Mouse (Mus musculus) CH12.LX (cell line): Measurements from ENCODE around the gene Ap3d1. TPM values are rescaled to one million over a fixed set of nuclear protein-coding genes. Genes with fewer than 3 reads are reported as not detected.
A peak's percentile ranks its signal among the peaks of the same experiment; 100 is the strongest.

Source experiments
- DNase-seq: peaks from one replicate; pipeline ENCODE4 v3.0.0-alpha.2; 2013; ENCODE audit errors: extremely low read depth
- H3K27ac ChIP-seq: 2 replicates; pipeline ENCODE4 v1.5.1; 2012; ENCODE audit warnings: low read depth, mild to moderate bottlenecking, control low read depth, moderate library complexity; ENCODE audit not compliant: insufficient read depth
- H3K27me3 ChIP-seq: replicated peaks from 2 replicates; pipeline ENCODE3; 2012; ENCODE audit warnings: inconsistent platforms
- H3K36me3 ChIP-seq, 2 experiments: replicated peaks in 1 of 2; 2 replicates each; pipeline versions ENCODE3 to v1.6.1; 2012; ENCODE audit warnings: inconsistent platforms in 1 of 2, low read length in 1 of 2, mild to moderate bottlenecking in 1 of 2, mixed read lengths in 1 of 2, moderate library complexity in 1 of 2; ENCODE audit not compliant: control insufficient read depth in 1 of 2, insufficient read depth in 1 of 2
- H3K4me1 ChIP-seq, 2 experiments: 2 replicates each; pipeline ENCODE4 v1.6.1; 2012; ENCODE audit warnings: inconsistent platforms in 1 of 2, moderate library complexity in 1 of 2; ENCODE audit not compliant: insufficient read depth in 2 of 2, control insufficient read depth in 1 of 2
- H3K4me2 ChIP-seq: 2 replicates; pipeline ENCODE4 v1.6.1; 2012; ENCODE audit warnings: low read depth, mild to moderate bottlenecking, control low read depth; ENCODE audit not compliant: poor library complexity, insufficient read depth, severe bottlenecking
- H3K4me3 ChIP-seq, 3 experiments: fragments of 150-350 bp in 1 of 3; sonication (generic) in 1 of 3; replicated peaks in 1 of 3; 2 replicates each; pipeline versions ENCODE3 to v1.5.1; 2011 to 2012; ENCODE audit warnings: low read depth in 2 of 3, low read length in 2 of 3, mild to moderate bottlenecking in 2 of 3, moderate library complexity in 2 of 3, control low read depth in 1 of 3, improper control_type of control experiment in 1 of 3, inconsistent platforms in 1 of 3, mixed read lengths in 1 of 3; ENCODE audit not compliant: poor library complexity in 1 of 3
- H3K79me2 ChIP-seq: replicated peaks from 2 replicates; pipeline ENCODE4 v1.6.1; 2012; ENCODE audit warnings: mild to moderate bottlenecking, moderate library complexity; ENCODE audit not compliant: control insufficient read depth, poor library complexity, insufficient read depth, severe bottlenecking; ENCODE audit errors: extremely low read depth
- H3K9ac ChIP-seq: 2 replicates; pipeline ENCODE4 v1.6.1; 2012; ENCODE audit warnings: low read depth, mild to moderate bottlenecking, control low read depth, moderate library complexity; ENCODE audit not compliant: insufficient read depth
- H3K9me3 ChIP-seq: replicated peaks from 2 replicates; pipeline ENCODE3; 2012; ENCODE audit warnings: low read length, inconsistent platforms, mixed read lengths
- BHLHE40 ChIP-seq: IDR thresholded peaks from 2 replicates; pipeline ENCODE4 v1.6.1; 2011; ENCODE audit warnings: mild to moderate bottlenecking, low read depth, low read length, improper control_type of control experiment
- CTCF ChIP-seq, 2 experiments: IDR thresholded peaks in 1 of 2; conservative IDR thresholded peaks in 1 of 2; 2 replicates each; pipeline ENCODE4 v1.5.1; 2011 to 2012; ENCODE audit warnings: low read depth in 2 of 2, low read length in 2 of 2, improper control_type of control experiment in 1 of 2, inconsistent platforms in 1 of 2, mild to moderate bottlenecking in 1 of 2, moderate library complexity in 1 of 2
- ELF1 ChIP-seq: IDR thresholded peaks from 2 replicates; pipeline ENCODE4 v1.6.1; 2014; ENCODE audit warnings: low read depth, mild to moderate bottlenecking, inconsistent platforms, low read length, improper control_type of control experiment
- EP300 ChIP-seq: IDR thresholded peaks from 2 replicates; pipeline ENCODE4 v1.6.1; 2011; ENCODE audit warnings: low read length, improper control_type of control experiment
- IRF4 ChIP-seq: IDR thresholded peaks from 2 replicates; pipeline ENCODE4 v1.6.1; 2014; ENCODE audit warnings: low read depth, mild to moderate bottlenecking, inconsistent platforms, low read length, improper control_type of control experiment
- JUN ChIP-seq: IDR thresholded peaks from 2 replicates; pipeline ENCODE4 v1.6.1; 2011; ENCODE audit warnings: low read depth, mild to moderate bottlenecking, low read length, improper control_type of control experiment, moderate library complexity; ENCODE audit not compliant: insufficient read depth
- JUND ChIP-seq: conservative IDR thresholded peaks from 2 replicates; pipeline ENCODE4 v1.6.1; 2011; ENCODE audit warnings: low read depth, low read length, improper control_type of control experiment
- KAT2A ChIP-seq: IDR thresholded peaks from 2 replicates; pipeline ENCODE4 v1.6.1; 2012; ENCODE audit warnings: low read length, improper control_type of control experiment, inconsistent platforms; ENCODE audit not compliant: insufficient replicate concordance
- MAX ChIP-seq: IDR thresholded peaks from 2 replicates; pipeline ENCODE4 v1.6.1; 2011; ENCODE audit warnings: low read length, improper control_type of control experiment
- MAZ ChIP-seq: IDR thresholded peaks from 2 replicates; pipeline ENCODE4 v1.6.1; 2012; ENCODE audit warnings: low read depth, mild to moderate bottlenecking, inconsistent platforms, low read length, improper control_type of control experiment, moderate library complexity
- MEF2A ChIP-seq: IDR thresholded peaks from 2 replicates; pipeline ENCODE4 v1.6.1; 2014; ENCODE audit warnings: low read depth, mild to moderate bottlenecking, inconsistent platforms, low read length, improper control_type of control experiment, borderline replicate concordance
- MXI1 ChIP-seq: IDR thresholded peaks from 2 replicates; pipeline ENCODE4 v1.6.1; 2011; ENCODE audit warnings: mild to moderate bottlenecking, low read depth, low read length, improper control_type of control experiment
- MYC ChIP-seq: IDR thresholded peaks from 2 replicates; pipeline ENCODE4 v1.6.1; 2011; ENCODE audit warnings: low read depth, mild to moderate bottlenecking, improper control_type of control experiment, low read length
- NRF1 ChIP-seq: IDR thresholded peaks from 2 replicates; pipeline ENCODE4 v1.6.1; 2014; ENCODE audit warnings: low read depth, mild to moderate bottlenecking, inconsistent platforms, low read length, improper control_type of control experiment, moderate library complexity
- PAX5 ChIP-seq: IDR thresholded peaks from 2 replicates; pipeline ENCODE4 v1.6.1; 2012; ENCODE audit warnings: low read length, inconsistent platforms, mixed read lengths
- POLR2A ChIP-seq: IDR thresholded peaks from 2 replicates; pipeline ENCODE4 v1.6.1; 2011; ENCODE audit warnings: low read depth, mild to moderate bottlenecking, improper control_type of control experiment, low read length
- POLR2AphosphoS2 ChIP-seq: IDR thresholded peaks from 2 replicates; pipeline ENCODE4 v1.6.1; 2011; ENCODE audit warnings: low read depth, low read length, improper control_type of control experiment
- SIN3A ChIP-seq: IDR thresholded peaks from 2 replicates; pipeline ENCODE4 v1.6.1; 2012; ENCODE audit warnings: low read length, improper control_type of control experiment, inconsistent platforms
- SMC3 ChIP-seq: IDR thresholded peaks from 2 replicates; pipeline ENCODE4 v1.6.1; 2011; ENCODE audit warnings: low read depth, low read length, improper control_type of control experiment
- TBP ChIP-seq: conservative IDR thresholded peaks from 2 replicates; pipeline ENCODE4 v1.6.1; 2011; ENCODE audit warnings: low read depth, low read length, improper control_type of control experiment
- TCF12 ChIP-seq: IDR thresholded peaks from 2 replicates; pipeline ENCODE4 v1.6.1; 2014; ENCODE audit warnings: low read depth, mild to moderate bottlenecking, inconsistent platforms, low read length, improper control_type of control experiment
- UBTF ChIP-seq: IDR thresholded peaks from 2 replicates; pipeline ENCODE4 v1.6.1; 2012; ENCODE audit warnings: low read depth, mild to moderate bottlenecking, inconsistent platforms, low read length, improper control_type of control experiment, moderate library complexity
- USF2 ChIP-seq: conservative IDR thresholded peaks from 2 replicates; pipeline ENCODE4 v1.6.1; 2011; ENCODE audit warnings: low read depth, low read length, improper control_type of control experiment
- ZC3H11A ChIP-seq: IDR thresholded peaks from 2 replicates; pipeline ENCODE4 v1.6.1; 2012; ENCODE audit warnings: low read depth, mild to moderate bottlenecking, inconsistent platforms, low read length, improper control_type of control experiment
- ZKSCAN1 ChIP-seq: IDR thresholded peaks from 2 replicates; pipeline ENCODE4 v1.6.1; 2012; ENCODE audit warnings: low read depth, inconsistent platforms, low read length, improper control_type of control experiment, borderline replicate concordance
- ZNF384 ChIP-seq: IDR thresholded peaks from 2 replicates; pipeline ENCODE4 v1.6.1; 2012; ENCODE audit warnings: low read depth, low read length, improper control_type of control experiment, inconsistent platforms
- dilution Hi-C: fragments of 300-500 bp; cut with MboI; formaldehyde crosslinking; loops from 2 replicates; pipeline ENCODE4 v1.14.3; 2020; ENCODE audit warnings: low sequenced_read_pairs; ENCODE audit not compliant: extremely low pct_unique_long_range_greater_than_20kb, extremely low pct_ligation_motif_present
- in situ Hi-C: fragments of 300-500 bp; cut with MboI; formaldehyde crosslinking; loops from 3 replicates; pipeline ENCODE4 v1.14.3; 2019; ENCODE audit warnings: low sequenced_read_pairs, low pct_ligation_motif_present, low pct_unique_long_range_greater_than_20kb, mixed read lengths
- polyA plus RNA-seq: library from polyadenylated mRNA; unstranded; fragments of >175 nt; gene quantifications from 2 replicates; pipeline ENCODE4 v1.2.1, GENCODE M21; 2012; ENCODE audit warnings: low read depth; ENCODE audit not compliant: insufficient read length
- total RNA-seq, 2 experiments: library from RNA; depleted of rRNA; stranded (reverse); fragments of 300-350 nt in 1 of 2; fragments of >200 nt in 1 of 2; gene quantifications; 2 replicates each; pipeline ENCODE4 v1.2.3; 2012 to 2014

The Ap3d1 gene
- total and polyA plus RNA-seq, 3 experiments = 28.4 to 57.0 (median 49.4) TPM

DNA sequence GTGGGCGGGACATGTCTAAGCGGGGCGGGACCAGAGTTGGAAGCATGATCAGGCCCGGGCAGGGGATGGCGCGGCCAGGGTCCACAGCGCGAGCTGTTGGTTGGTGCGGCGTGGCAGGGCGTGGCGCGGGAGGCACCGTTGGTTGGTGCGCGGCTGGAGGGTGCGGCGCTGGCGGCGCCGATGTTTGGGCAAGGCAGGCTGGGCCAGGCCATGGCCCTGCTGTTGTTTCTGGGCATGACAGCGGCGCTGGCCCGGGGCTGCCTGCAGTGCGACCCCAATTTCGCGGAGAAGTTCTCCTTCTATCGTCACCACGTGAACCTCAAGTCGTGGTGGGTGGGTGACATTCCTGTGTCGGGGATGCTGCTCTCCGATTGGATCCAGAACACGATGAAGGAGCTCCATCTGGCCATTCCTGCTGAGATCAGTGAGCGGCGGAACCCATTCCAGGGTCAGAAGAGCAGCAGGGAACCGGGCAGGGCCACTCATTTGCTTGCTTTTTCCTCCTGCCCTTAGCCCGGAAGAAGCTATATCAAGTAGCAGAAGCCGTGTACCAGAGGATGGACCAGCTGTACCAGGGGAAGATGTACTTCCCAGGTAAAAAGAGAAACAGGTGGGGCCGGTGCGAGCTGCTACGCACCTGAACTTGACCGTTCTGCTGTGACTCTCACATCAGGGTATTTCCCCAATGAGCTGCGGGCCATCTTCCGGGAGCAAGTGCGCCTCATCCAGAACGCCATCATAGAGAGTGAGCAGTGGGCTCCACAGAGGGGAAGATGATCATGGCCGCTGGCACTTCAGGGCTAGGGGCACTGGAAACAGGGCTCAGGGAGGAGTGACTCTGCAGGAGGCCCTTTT lies 39.3 kb downstream of the Ap3d1 start:
- peaks cover 23% of the 10 kb centered on the region for H3K79me2 ChIP-seq
- no peaks in the 10 kb centered on the region for H3K27me3 ChIP-seq
- H3K9ac ChIP-seq = peak overlapping the region; percentile 81
- no peaks in the 10 kb centered on the region for H3K9me3 ChIP-seq
- DNase-seq = peak; percentile 92
- H3K36me3 ChIP-seq = peaks cover 23 to 50% of the 10 kb centered on the region in 2 experiments
- H3K4me3 ChIP-seq = peak overlapping the region; percentile 78 to 85 (median 78)
- peak overlapping the region; percentile 86 for H3K4me2 ChIP-seq
- dilution Hi-C loops = no loop called here
- TF ChIP-seq MAX = peak; percentile 42; the same call in 1 of the 2 replicates
- TF ChIP-seq NRF1 = peak; percentile 60
- TF ChIP-seq ELF1 = peak; percentile 28; the same call in 1 of the 2 replicates
- no peak for TF ChIP-seq USF2
- no peak for TF ChIP-seq UBTF
- TF ChIP-seq POLR2A = peak; percentile 21; the same call in 1 of the 2 replicates
- peak; percentile 94 for TF ChIP-seq MXI1
- TF ChIP-seq TCF12 = no peak; the same call in 1 of the 2 replicates
- TF ChIP-seq SIN3A = peak; percentile 93
- no peak for TF ChIP-seq EP300
- no peak for TF ChIP-seq MEF2A
- peak; percentile 19; the same call in 1 of the 2 replicates for TF ChIP-seq BHLHE40
- peak; percentile 19; the same call in 1 of the 2 replicates for TF ChIP-seq MYC
- TF ChIP-seq ZNF384 = peak; percentile 52; the same call in 1 of the 2 replicates
- in situ Hi-C loops = no loop called here
- peak overlapping the region; percentile 61 for H3K27ac ChIP-seq
- H3K4me1 ChIP-seq = peaks cover 24 to 43% of the 10 kb centered on the region in 2 experiments

GRCm38 (mm10) chr10:80701721-80702535 lies 40.1 kb downstream of the Ap3d1 start, which contains the start of the genes Mob3a and Izumo4:
TSS of gene Mob3a (minus strand) at chr10:80701977.
TSS of gene Izumo4 (plus strand) at chr10:80702184.
- dilution Hi-C loops = no loop called here
- peak; percentile 99 for DNase-seq
- TF ChIP-seq SIN3A (no peak; the same call in 1 of the 2 replicates), TBP (0 out of 2 replicates have a peak, but pooled peaks have one; percentile 5), KAT2A (peak; percentile 74; the same call in 1 of the 2 replicates), JUN (no peak), MEF2A (no peak), UBTF (peak; percentile 32; the same call in 1 of the 2 replicates), ZKSCAN1 (no peak), MXI1 (peak; percentile 82; the same call in 1 of the 2 replicates), EP300 (no peak), SMC3 (no peak), MAZ (no peak), NRF1 (peak; percentile 100), JUND (no peak), CTCF (conservative IDR thresholded peaks at IDR 0.05 in 1 of 2, IDR thresholded peaks at IDR 0.05 in 1 of 2; ENCODE audit: low read depth in 2 of 2, low read length in 2 of 2) (no peak), POLR2AphosphoS2 (no peak), PAX5 (no peak), MYC (no peak), POLR2A (peak; percentile 74), ZNF384 (peak; percentile 85), BHLHE40 (no peak; the same call in none of the 2 replicates), MAX (no peak), ZC3H11A (no peak), TCF12 (peak; percentile 68), IRF4 (no peak), USF2 (no peak)

More at GRCm38 (mm10) chr10:80701721-80702535, 40.1 kb downstream of the Ap3d1 start, which contains the start of the genes Mob3a and Izumo4:
- peak within 1 kb of the TSS; percentile 77 for H3K27ac ChIP-seq
- in situ Hi-C loops = no loop called here
- no peaks in the 10 kb centered on the region for H3K9me3 ChIP-seq
- peaks cover 14 to 44% of the 10 kb centered on the region in 2 experiments for H3K36me3 ChIP-seq
- H3K4me2 ChIP-seq = peak within 1 kb of the TSS; percentile 86
- H3K4me1 ChIP-seq = peaks cover 28 to 49% of the 10 kb centered on the region in 2 experiments
- peak within 1 kb of the TSS; percentile 78 to 88 (median 79) for H3K4me3 ChIP-seq
- H3K9ac ChIP-seq = peak within 1 kb of the TSS; percentile 81
- peaks cover 23% of the 10 kb centered on the region for H3K79me2 ChIP-seq
- H3K27me3 ChIP-seq = no peaks in the 10 kb centered on the region
